Mouse (Mus musculus) kidney, postnatal 0 days (tissue): ENCODE measurements around the gene Slc38a2. TPM values are rescaled to one million over a fixed set of nuclear protein-coding genes. Genes with fewer than 3 reads are reported as not detected.

Source experiments
- ATAC-seq: fragments of 200-750 bp; cut with Nextera tagmentation; replicated peaks from 2 replicates; pipeline ENCODE4 v1.8.0; 2017; ENCODE audit warnings: low read depth, moderate number of reproducible peaks, moderate TSS enrichment, moderate library complexity; ENCODE audit not compliant: low FRiP score
- DNase-seq: peaks from one replicate; pipeline ENCODE4 v3.0.0-alpha.2; 2016; ENCODE audit warnings: low spot score
- H3K27ac ChIP-seq: fragments of 300-500 bp; sonication (generic); 2 replicates; pipeline ENCODE4 v1.5.1; 2014; ENCODE audit warnings: mild to moderate bottlenecking
- H3K27me3 ChIP-seq: fragments of 300-500 bp; sonication (generic); 2 replicates; pipeline ENCODE4 v1.6.1; 2014; ENCODE audit warnings: low read length, mixed read lengths; ENCODE audit not compliant: insufficient read depth
- H3K36me3 ChIP-seq: fragments of 300-500 bp; sonication (generic); 2 replicates; pipeline ENCODE4 v1.6.1; 2014; ENCODE audit warnings: low read length, mixed read lengths; ENCODE audit not compliant: insufficient read depth
- H3K4me1 ChIP-seq: fragments of 300-500 bp; sonication (generic); replicated peaks from 2 replicates; pipeline ENCODE4 v1.6.1; 2014; ENCODE audit warnings: antibody characterized with exemption, low read length, mixed read lengths; ENCODE audit not compliant: insufficient read depth
- H3K4me2 ChIP-seq: fragments of 300-500 bp; sonication (generic); 2 replicates; pipeline ENCODE4 v1.6.1; 2014; ENCODE audit warnings: mild to moderate bottlenecking, low read length, moderate library complexity, mixed read lengths
- H3K4me3 ChIP-seq: fragments of 300-500 bp; sonication (generic); replicated peaks from 2 replicates; pipeline ENCODE4 v1.5.1; 2014; ENCODE audit warnings: low read depth, low read length
- H3K9ac ChIP-seq: fragments of 300-500 bp; sonication (generic); 2 replicates; pipeline ENCODE4 v1.6.1; 2014; ENCODE audit warnings: low read depth, low read length
- H3K9me3 ChIP-seq: fragments of 300-500 bp; sonication (generic); replicated peaks from 2 replicates; pipeline ENCODE4 v1.6.1; 2016; ENCODE audit warnings: low read length, inconsistent platforms, mixed read lengths
- CTCF ChIP-seq: IDR thresholded peaks from 2 replicates; pipeline ENCODE4 v1.5.1; 2016; ENCODE audit warnings: antibody characterized with exemption, low read depth, mild to moderate bottlenecking, moderate library complexity
- WGBS: fragments of 180-500 bp; shearing (Covaris S2); extraction: QIAGEN DNeasy Blood & Tissue Kit; methylation state at CpG from one replicate; pipeline ENCODE4 v1.1.7; 2014; 5-methylcytosine and 5-hydroxymethylcytosine counted together
- polyA plus RNA-seq: library from polyadenylated mRNA; unstranded; fragments of >200 nt; fragmentation: Nextera tagmentation; extraction: Ambion mirVana; gene quantifications from 2 replicates; pipeline ENCODE4 v1.2.1, GENCODE M21; 2015

Slc38a2 gene
- polyA plus RNA-seq, 1 experiment from 2014 or later: 111 TPM

- WGBS: 81% methylated on average over 15 of the region's 15 CpGs
- H3K4me2 ChIP-seq: no peak overlapping the region
- 0 out of 2 replicates have a peak, but pooled peaks cover 3% of the 10 kb centered on the region for H3K4me1 ChIP-seq
- no peak for ATAC-seq
- no peak for TF ChIP-seq CTCF
- H3K27ac ChIP-seq: no peak overlapping the region
- no peaks in the 10 kb centered on the region for H3K27me3 ChIP-seq
- no peak overlapping the region for H3K9ac ChIP-seq
- no peak for DNase-seq
- H3K36me3 ChIP-seq: no peaks in the 10 kb centered on the region
- no peak overlapping the region for H3K4me3 ChIP-seq
- H3K9me3 ChIP-seq: no peaks in the 10 kb centered on the region
Measured at GRCm38 (mm10) chr15:96675744-96676143, 23.8 kb downstream of the Slc38a2 start.

GRCm38 (mm10) chr15:96675055-96675454, 24.5 kb downstream of the Slc38a2 start:
- H3K4me1 ChIP-seq: 0 out of 2 replicates have a peak, but pooled peaks cover 3% of the 10 kb centered on the region
- no peak overlapping the region for H3K4me2 ChIP-seq
- no peaks in the 10 kb centered on the region for H3K27me3 ChIP-seq
- no peaks in the 10 kb centered on the region for H3K9me3 ChIP-seq
- no peak overlapping the region for H3K27ac ChIP-seq
- H3K36me3 ChIP-seq: no peaks in the 10 kb centered on the region
- no peak for TF ChIP-seq CTCF
- ATAC-seq (no peak), DNase-seq (no peak)
- H3K4me3 ChIP-seq: no peak overlapping the region
- H3K9ac ChIP-seq: no peak overlapping the region
- 87% methylated on average over 11 of the region's 11 CpGs for WGBS

- H3K4me3 ChIP-seq: no peak overlapping the region
- WGBS: 63% methylated on average over 1 of the region's 1 CpGs
- no peak for DNase-seq
- no peak for TF ChIP-seq CTCF
- ATAC-seq: no peak
- H3K36me3 ChIP-seq: no peaks in the 10 kb centered on the region
- H3K4me2 ChIP-seq: no peak overlapping the region
- no peak overlapping the region for H3K27ac ChIP-seq
- H3K9ac ChIP-seq: no peak overlapping the region
- H3K4me1 ChIP-seq: 0 out of 2 replicates have a peak, but pooled peaks cover 3% of the 10 kb centered on the region
- H3K27me3 ChIP-seq: no peaks in the 10 kb centered on the region
- H3K9me3 ChIP-seq: no peaks in the 10 kb centered on the region
Measured at GRCm38 (mm10) chr15:96674089-96674488, 25.4 kb downstream of the Slc38a2 start.

- no peak for TF ChIP-seq CTCF
- no peak for ATAC-seq
- H3K9ac ChIP-seq: no peak overlapping the region
- H3K27ac ChIP-seq: no peak overlapping the region
- no peak overlapping the region for H3K4me3 ChIP-seq
- H3K27me3 ChIP-seq: no peaks in the 10 kb centered on the region
- WGBS: 76% methylated on average over 6 of the region's 6 CpGs
- DNase-seq: no peak
- H3K9me3 ChIP-seq: no peaks in the 10 kb centered on the region
- H3K4me2 ChIP-seq: no peak overlapping the region
- no peaks in the 10 kb centered on the region for H3K36me3 ChIP-seq
- H3K4me1 ChIP-seq: no peaks in the 10 kb centered on the region
Measured at GRCm38 (mm10) chr15:96669721-96670120, 29.8 kb downstream of the Slc38a2 start.

GRCm38 (mm10) chr15:96666663-96667062, 32.9 kb downstream of the Slc38a2 start:
- ATAC-seq: no peak
- H3K9me3 ChIP-seq: no peaks in the 10 kb centered on the region
- WGBS: 5% methylated on average over 7 of the region's 7 CpGs
- peak overlapping the region; percentile 43 for H3K4me2 ChIP-seq
- no peaks in the 10 kb centered on the region for H3K36me3 ChIP-seq
- no peaks in the 10 kb centered on the region for H3K27me3 ChIP-seq
- peak; percentile 92 for DNase-seq
- no peak overlapping the region for H3K27ac ChIP-seq
- peak; percentile 86 for TF ChIP-seq CTCF
- H3K9ac ChIP-seq: no peak overlapping the region
- H3K4me3 ChIP-seq: 0 out of 2 replicates have a peak overlapping the region, but pooled peaks have one; percentile 3
- H3K4me1 ChIP-seq: no peaks in the 10 kb centered on the region

GRCm38 (mm10) chr15:96665889-96666288, 33.6 kb downstream of the Slc38a2 start:
- ATAC-seq: peak; percentile 69; the same call in 1 of the 2 replicates
- WGBS: 9% methylated on average over 3 of the region's 3 CpGs
- Histone ChIP-seq H3K27me3 (no peaks in the 10 kb centered on the region), H3K4me2 (peak overlapping the region; percentile 43; the same call in 1 of the 2 replicates), H3K4me1 (no peaks in the 10 kb centered on the region), H3K36me3 (no peaks in the 10 kb centered on the region), H3K9me3 (no peaks in the 10 kb centered on the region), H3K27ac (no peak overlapping the region), H3K9ac (no peak overlapping the region), H3K4me3 (no peak overlapping the region)
- TF ChIP-seq CTCF: peak; percentile 95
- DNase-seq: peak; percentile 96

GRCm38 (mm10) chr15:96660590-96661141, 38.9 kb downstream of the Slc38a2 start:
- no peak overlapping the region for H3K4me2 ChIP-seq
- 44% methylated on average over 13 of the region's 13 CpGs for WGBS
- H3K27ac ChIP-seq: no peak overlapping the region
- ATAC-seq (no peak), DNase-seq (no peak)
- no peaks in the 10 kb centered on the region for H3K9me3 ChIP-seq
- H3K27me3 ChIP-seq: no peaks in the 10 kb centered on the region
- no peaks in the 10 kb centered on the region for H3K36me3 ChIP-seq
- no peak overlapping the region for H3K9ac ChIP-seq
- no peak for TF ChIP-seq CTCF
- no peaks in the 10 kb centered on the region for H3K4me1 ChIP-seq
- no peak overlapping the region for H3K4me3 ChIP-seq
